Mouse (Mus musculus): Measurements from ENCODE around the gene Cklf.
"Not testable (repeated sequence)": the region's sequence is repeated elsewhere in the genome, so short reads cannot be mapped to it uniquely, and the experiment has no call there.

DNA sequence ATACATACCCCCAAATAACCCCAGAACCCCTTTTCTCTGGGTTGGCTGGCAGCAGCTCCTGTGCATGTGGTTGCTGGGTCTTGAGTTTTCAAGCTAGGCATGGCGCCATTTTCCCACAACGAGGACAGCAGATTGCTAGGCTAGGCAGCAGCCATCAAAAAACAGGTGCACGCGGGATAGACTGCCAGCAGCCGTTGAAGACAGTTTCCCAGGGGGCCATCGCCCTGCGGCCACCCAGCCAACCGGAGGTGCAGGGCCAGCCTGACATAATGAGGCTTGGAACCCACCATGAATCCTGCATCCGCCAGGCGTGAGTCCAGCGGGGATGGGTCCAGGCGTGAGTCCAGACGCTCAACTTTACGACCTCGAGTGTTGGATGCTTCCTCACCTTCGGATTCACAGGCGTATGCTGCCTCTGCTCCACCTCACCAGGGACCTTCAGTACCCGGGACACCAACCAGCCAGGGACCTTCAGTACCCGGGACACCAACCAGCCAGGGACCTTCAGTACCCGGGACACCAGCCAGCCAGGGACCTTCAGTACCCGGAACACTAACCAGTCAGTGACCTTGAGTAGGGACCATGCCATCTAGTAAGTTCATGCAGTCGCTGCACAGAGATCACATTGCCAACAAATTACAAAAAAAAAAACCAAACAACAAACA, 13.7 kb downstream of the Cklf start:
- TF ChIP-seq CTCF, EP300 (IDR thresholded peaks at IDR 0.05; ENCODE audit: low read depth): not testable (repeated sequence)

Measured in liver, embryonic 14.5 days (tissue).